Mouse (Mus musculus): ENCODE data around the gene Ctnnb1.
"Not testable (repeated sequence)": the region's sequence is repeated elsewhere in the genome, so short reads cannot be mapped to it uniquely, and the experiment has no call there.

The Ctnnb1 gene

GRCm38 (mm10) chr9:120929081-120929480 lies at the start of gene Ctnnb1:
Ctnnb1 (plus strand) TSS chr9:120929216.
- DNase-seq (ENCODE audit: low spot score in 2 of 2), result no peak

GRCm38 (mm10) chr9:120880286-120880685 lies 48.7 kb upstream of the Ctnnb1 start:
- DNase-seq (ENCODE audit: low spot score in 2 of 2), result no peak

GRCm38 (mm10) chr9:120881121-120881520 lies 47.9 kb upstream of the Ctnnb1 start:
- DNase-seq (ENCODE audit: low spot score in 2 of 2), result no peak

- no peak for DNase-seq (ENCODE audit: low spot score in 2 of 2)
Measured at GRCm38 (mm10) chr9:120881839-120882238, 47.2 kb upstream of the Ctnnb1 start.

GRCm38 (mm10) chr9:120884726-120885125 lies 44.3 kb upstream of the Ctnnb1 start:
- no peak for DNase-seq (ENCODE audit: low spot score in 2 of 2)

GRCm38 (mm10) chr9:120887631-120888030 lies 41.4 kb upstream of the Ctnnb1 start:
- no peak for DNase-seq (ENCODE audit: low spot score in 2 of 2)

- DNase-seq (ENCODE audit: low spot score in 2 of 2), result no peak
Measured at GRCm38 (mm10) chr9:120893435-120893834, 35.6 kb upstream of the Ctnnb1 start.

GRCm38 (mm10) chr9:120893971-120894370 lies 35.0 kb upstream of the Ctnnb1 start:
- no peak for DNase-seq (ENCODE audit: low spot score in 2 of 2)

- no peak for DNase-seq (ENCODE audit: low spot score in 2 of 2)
Measured at GRCm38 (mm10) chr9:120894376-120894775, 34.6 kb upstream of the Ctnnb1 start.

- DNase-seq (ENCODE audit: low spot score in 2 of 2), result no peak
Measured at GRCm38 (mm10) chr9:120896502-120896901, 32.5 kb upstream of the Ctnnb1 start.

GRCm38 (mm10) chr9:120897269-120897668 lies 31.7 kb upstream of the Ctnnb1 start:
- no peak for DNase-seq (ENCODE audit: low spot score in 2 of 2)

GRCm38 (mm10) chr9:120899833-120900232 lies 29.2 kb upstream of the Ctnnb1 start:
- no peak for DNase-seq (ENCODE audit: low spot score in 2 of 2)

- DNase-seq (ENCODE audit: low spot score in 2 of 2), result no peak
Measured at GRCm38 (mm10) chr9:120900338-120901274, 28.4 kb upstream of the Ctnnb1 start.

GRCm38 (mm10) chr9:120902562-120902961 lies 26.5 kb upstream of the Ctnnb1 start:
- DNase-seq (ENCODE audit: low spot score in 2 of 2), result no peak

- DNase-seq (ENCODE audit: low spot score in 2 of 2), result no peak
Measured at GRCm38 (mm10) chr9:120908461-120908860, 20.6 kb upstream of the Ctnnb1 start.

- no peak for DNase-seq (ENCODE audit: low spot score in 2 of 2)
Measured at GRCm38 (mm10) chr9:120913152-120913551, 15.9 kb upstream of the Ctnnb1 start.

- no peak for DNase-seq (ENCODE audit: low spot score in 2 of 2)
Measured at GRCm38 (mm10) chr9:120914429-120914828, 14.6 kb upstream of the Ctnnb1 start.

GRCm38 (mm10) chr9:120914877-120915459 lies 14.0 kb upstream of the Ctnnb1 start:
- DNase-seq (ENCODE audit: low spot score in 2 of 2), result no peak

- DNase-seq (ENCODE audit: low spot score in 2 of 2), result not testable (repeated sequence)
Measured at GRCm38 (mm10) chr9:120917619-120918018, 11.4 kb upstream of the Ctnnb1 start.

GRCm38 (mm10) chr9:120918211-120918610 lies 10.8 kb upstream of the Ctnnb1 start:
- DNase-seq (ENCODE audit: low spot score in 2 of 2), result no peak

- DNase-seq (ENCODE audit: low spot score in 2 of 2), result no peak
Measured at GRCm38 (mm10) chr9:120918642-120919041, 10.4 kb upstream of the Ctnnb1 start.

- DNase-seq (ENCODE audit: low spot score in 2 of 2), result no peak
Measured at GRCm38 (mm10) chr9:120919130-120919529, 9.9 kb upstream of the Ctnnb1 start.

GRCm38 (mm10) chr9:120926126-120926525 lies 2.9 kb upstream of the Ctnnb1 start:
- no peak for DNase-seq (ENCODE audit: low spot score in 2 of 2)
